Mouse (Mus musculus) fibroblast of lung, adult 2 months (primary cell): ENCODE measurements around the gene Gm45837.
"Not testable (repeated sequence)": the region's sequence is repeated elsewhere in the genome, so short reads cannot be mapped to it uniquely, and the experiment has no call there.

Experiments
- DNase-seq: peaks from one replicate; pipeline ENCODE4 v3.0.0-alpha.2; 2011; ENCODE audit warnings: low read depth

Gene Gm45837

DNA sequence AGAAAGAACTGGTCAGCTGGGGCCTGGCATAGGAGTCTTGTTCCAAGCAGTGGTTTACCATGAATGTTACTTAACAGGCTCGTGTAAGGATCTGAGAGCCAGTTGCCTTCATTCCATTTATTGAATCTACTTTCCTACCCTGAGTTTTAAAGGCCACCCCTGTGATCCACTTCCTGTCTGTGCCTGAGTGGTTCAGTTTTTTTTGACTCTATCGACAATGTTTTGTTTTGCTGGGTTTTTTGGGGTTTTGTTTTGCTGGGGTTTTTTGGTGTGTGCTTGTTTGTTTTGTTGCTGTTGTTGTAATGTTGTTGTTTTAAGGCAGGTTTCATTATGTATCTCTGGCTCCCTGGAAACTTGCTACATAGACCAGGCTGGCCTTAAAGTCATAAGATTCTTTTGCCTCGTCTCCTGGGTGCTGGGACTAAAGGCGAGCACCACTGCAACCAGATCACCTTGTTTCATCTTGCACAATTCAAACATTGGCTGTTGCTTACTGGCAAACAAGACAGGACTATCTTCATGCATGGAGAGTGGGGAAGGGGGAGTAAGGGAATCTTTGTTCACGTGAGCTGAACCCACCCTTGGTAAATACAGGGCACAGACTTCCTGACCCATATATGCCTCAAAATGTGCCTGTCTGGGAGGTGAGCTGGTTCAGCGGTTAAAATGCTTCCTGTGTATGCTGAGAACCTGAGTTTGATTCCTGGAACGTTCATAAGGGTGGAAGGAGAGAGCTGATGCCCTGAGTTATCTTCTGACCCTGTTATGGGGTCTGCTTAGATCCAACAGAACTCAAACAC is 140.2 kb downstream of the Gm45837 start:
- no peak for DNase-seq

DNA sequence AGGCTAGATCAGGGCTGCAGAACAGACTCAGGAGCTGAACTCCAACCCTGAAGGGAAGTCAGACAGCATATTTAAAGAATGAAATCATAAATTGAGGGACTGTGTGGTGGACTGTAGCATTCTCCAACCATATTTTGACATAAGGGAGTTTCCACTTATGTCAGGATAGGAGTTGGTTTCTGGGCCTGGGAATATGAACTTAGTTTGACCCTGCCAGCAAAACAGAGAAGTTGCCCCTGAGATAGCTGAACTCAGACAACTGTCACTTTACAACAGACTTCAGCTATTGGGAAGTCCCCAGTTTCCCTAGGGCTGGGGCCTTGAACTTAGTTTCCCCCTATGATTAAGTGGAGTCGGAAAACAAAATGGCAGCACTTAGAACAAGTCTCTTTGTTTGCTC is 140.8 kb downstream of the Gm45837 start:
- no peak for DNase-seq

DNA sequence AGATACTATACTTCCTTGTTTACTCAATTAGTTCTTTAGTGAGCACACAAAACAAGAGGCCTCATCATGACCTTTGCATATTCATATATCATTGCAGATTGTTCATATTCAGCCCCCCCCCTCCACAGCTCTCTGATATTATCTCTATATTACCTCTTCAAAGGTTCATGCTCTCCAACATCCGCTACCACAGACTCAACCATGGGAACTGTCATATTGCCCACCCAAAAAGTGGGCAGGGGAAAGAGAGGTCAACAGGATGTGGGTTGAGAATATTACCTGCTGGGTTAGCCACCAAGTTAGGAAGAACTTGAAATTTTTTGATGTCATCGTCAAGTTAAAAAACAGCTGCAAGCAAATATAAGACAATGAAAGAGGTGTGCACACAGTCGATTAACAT is 144.8 kb downstream of the Gm45837 start:
- not testable (repeated sequence) for DNase-seq

DNA sequence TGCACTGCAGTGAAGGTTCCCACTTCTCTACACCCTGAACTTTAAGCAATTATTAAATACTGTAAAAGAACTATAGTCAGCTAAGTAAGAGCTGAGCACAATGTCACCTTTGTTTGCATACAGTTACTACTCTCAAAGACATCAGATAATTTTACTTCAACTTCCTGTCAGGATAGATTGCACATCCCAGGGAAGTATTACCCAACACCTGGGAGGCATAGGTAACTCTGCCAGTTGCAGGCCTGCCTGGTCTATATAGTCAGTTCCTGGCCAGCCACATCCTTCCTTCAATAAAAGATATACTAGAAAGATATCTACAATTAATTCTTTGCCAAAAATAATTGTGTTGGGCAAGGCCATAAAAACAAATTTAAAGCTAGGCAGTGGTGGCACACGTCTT is 146.7 kb downstream of the Gm45837 start:
- no peak for DNase-seq

DNA sequence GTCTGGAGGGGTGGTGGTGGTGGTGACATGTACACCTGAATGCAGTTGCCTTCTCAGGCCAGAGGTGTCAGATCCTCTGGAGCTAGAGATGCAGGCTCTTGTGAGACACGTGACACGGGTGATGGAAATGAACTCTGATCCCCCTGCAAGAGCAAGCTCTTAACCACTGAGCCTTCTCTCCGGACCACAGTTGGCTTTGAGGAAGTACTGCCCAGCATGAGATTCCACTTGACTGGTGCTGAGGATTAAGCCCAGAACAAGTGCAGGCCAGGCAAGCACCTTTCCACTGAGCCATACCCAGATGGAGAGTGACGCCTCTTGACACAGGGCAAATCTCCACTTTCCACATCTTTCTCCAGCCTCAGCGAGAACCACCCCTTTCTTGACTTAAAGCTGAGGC is 148.7 kb downstream of the Gm45837 start:
- DNase-seq = not testable (repeated sequence)
